Mouse (Mus musculus) hindbrain, embryonic 13.5 days (tissue): ENCODE measurements around the gene Nudc. TPM values are rescaled to one million over a fixed set of nuclear protein-coding genes. Genes with fewer than 3 reads are reported as not detected.

Experiments
- ATAC-seq: fragments of 200-750 bp; cut with Nextera tagmentation; 2 replicates; pipeline ENCODE4 v1.8.0; 2017; ENCODE audit warnings: moderate TSS enrichment; ENCODE audit not compliant: low FRiP score
- H3K27ac ChIP-seq: fragments of 300-500 bp; sonication (generic); 2 replicates; pipeline ENCODE4 v1.5.1; 2015; ENCODE audit warnings: inconsistent platforms, mild to moderate bottlenecking, moderate library complexity
- H3K27me3 ChIP-seq: fragments of 300-500 bp; sonication (generic); 2 replicates; pipeline ENCODE4 v1.6.1; 2015; ENCODE audit warnings: mild to moderate bottlenecking, inconsistent platforms
- H3K36me3 ChIP-seq: fragments of 300-500 bp; sonication (generic); 2 replicates; pipeline ENCODE4 v1.6.1; 2015; ENCODE audit warnings: mild to moderate bottlenecking, inconsistent platforms
- H3K4me1 ChIP-seq: fragments of 300-500 bp; sonication (generic); replicated peaks from 2 replicates; pipeline ENCODE4 v1.6.1; 2015; ENCODE audit warnings: inconsistent platforms
- H3K4me2 ChIP-seq: fragments of 300-500 bp; sonication (generic); 2 replicates; pipeline ENCODE4 v1.6.1; 2015; ENCODE audit warnings: inconsistent platforms, mild to moderate bottlenecking, moderate library complexity
- H3K4me3 ChIP-seq: fragments of 300-500 bp; sonication (generic); 2 replicates; pipeline ENCODE4 v1.5.1; 2015; ENCODE audit warnings: mild to moderate bottlenecking, inconsistent platforms
- H3K9ac ChIP-seq: fragments of 300-500 bp; sonication (generic); 2 replicates; pipeline ENCODE4 v1.6.1; 2015; ENCODE audit warnings: mild to moderate bottlenecking, inconsistent platforms
- H3K9me3 ChIP-seq: fragments of 300-500 bp; sonication (generic); 2 replicates; pipeline ENCODE4 v1.6.1; 2016; ENCODE audit warnings: inconsistent platforms
- WGBS: fragments of 180-500 bp; shearing (Covaris S2); methylation state at CpG from one replicate; pipeline ENCODE4 v1.1.7; 2015; 5-methylcytosine and 5-hydroxymethylcytosine counted together
- polyA plus RNA-seq: library from polyadenylated mRNA; unstranded; fragments of >200 nt; fragmentation: Nextera tagmentation; extraction: Ambion mirVana; gene quantifications from 2 replicates; pipeline ENCODE4 v1.2.1, GENCODE M21; 2015

The Nudc gene
- polyA plus RNA-seq, 1 experiment from 2014 or later, result 265 TPM

- H3K36me3 ChIP-seq, result no peaks in the 10 kb centered on the region
- H3K27ac ChIP-seq, result no peak overlapping the region
- WGBS, result 26% methylated on average over 6 of the region's 6 CpGs
- peaks cover 86% of the 10 kb centered on the region for H3K27me3 ChIP-seq
- ATAC-seq, result no peak
- H3K9me3 ChIP-seq, result no peaks in the 10 kb centered on the region
- peaks cover 32% of the 10 kb centered on the region for H3K4me1 ChIP-seq
- H3K4me2 ChIP-seq, result peak overlapping the region; percentile 98
- H3K9ac ChIP-seq, result peak overlapping the region; percentile 82; the same call in 1 of the 2 replicates
- H3K4me3 ChIP-seq, result peak overlapping the region; percentile 68
These were observed 48.9 kb downstream of the Nudc start for GRCm38 (mm10) chr4:133496738-133497445.

GRCm38 (mm10) chr4:133495711-133496110, 50.1 kb downstream of the Nudc start:
- no peak overlapping the region for H3K9ac ChIP-seq
- H3K4me1 ChIP-seq, result peaks cover 32% of the 10 kb centered on the region
- WGBS, result 39% methylated on average over 7 of the region's 7 CpGs
- no peaks in the 10 kb centered on the region for H3K9me3 ChIP-seq
- H3K4me3 ChIP-seq, result no peak overlapping the region
- no peaks in the 10 kb centered on the region for H3K36me3 ChIP-seq
- H3K4me2 ChIP-seq, result no peak overlapping the region
- ATAC-seq, result no peak
- no peak overlapping the region for H3K27ac ChIP-seq
- peaks cover 74% of the 10 kb centered on the region for H3K27me3 ChIP-seq

GRCm38 (mm10) chr4:133494867-133495266, 50.9 kb downstream of the Nudc start:
- H3K4me3 ChIP-seq, result no peak overlapping the region
- no peak overlapping the region for H3K27ac ChIP-seq
- H3K36me3 ChIP-seq, result no peaks in the 10 kb centered on the region
- peaks cover 32% of the 10 kb centered on the region for H3K4me1 ChIP-seq
- H3K27me3 ChIP-seq, result peaks cover 66% of the 10 kb centered on the region
- ATAC-seq, result no peak
- H3K9me3 ChIP-seq, result no peaks in the 10 kb centered on the region
- H3K9ac ChIP-seq, result no peak overlapping the region
- 68% methylated on average over 4 of the region's 4 CpGs for WGBS
- H3K4me2 ChIP-seq, result no peak overlapping the region

- H3K27me3 ChIP-seq, result peaks cover 62% of the 10 kb centered on the region
These were observed 51.4 kb downstream of the Nudc start for GRCm38 (mm10) chr4:133494432-133494831.

GRCm38 (mm10) chr4:133493895-133494294, 51.9 kb downstream of the Nudc start:
- Histone ChIP-seq H3K4me3 (peak overlapping the region; percentile 26), H3K27ac (no peak overlapping the region), H3K27me3 (peaks cover 56% of the 10 kb centered on the region), H3K4me1 (peaks cover 34% of the 10 kb centered on the region), H3K9ac (no peak overlapping the region), H3K36me3 (no peaks in the 10 kb centered on the region), H3K9me3 (no peaks in the 10 kb centered on the region), H3K4me2 (peak overlapping the region; percentile 52)
- no peak for ATAC-seq
- 25% methylated on average over 10 of the region's 12 CpGs for WGBS

More at GRCm38 (mm10) chr4:133494432-133494831, 51.4 kb downstream of the Nudc start:
- H3K4me1 ChIP-seq, result peaks cover 37% of the 10 kb centered on the region
- no peak overlapping the region for H3K27ac ChIP-seq
- peak overlapping the region; percentile 52 for H3K4me2 ChIP-seq
- H3K9me3 ChIP-seq, result no peaks in the 10 kb centered on the region
- H3K9ac ChIP-seq, result no peak overlapping the region
- peak overlapping the region; percentile 26 for H3K4me3 ChIP-seq
- WGBS, result under 1% methylated on average over 12 of the region's 12 CpGs
- peak; percentile 37; the same call in 1 of the 2 replicates for ATAC-seq
- H3K36me3 ChIP-seq, result no peaks in the 10 kb centered on the region

GRCm38 (mm10) chr4:133491800-133492199, 54.0 kb downstream of the Nudc start:
- H3K27ac ChIP-seq, result no peak overlapping the region
- no peak overlapping the region for H3K4me2 ChIP-seq
- H3K4me3 ChIP-seq, result no peak overlapping the region
- H3K27me3 ChIP-seq, result peaks cover 35% of the 10 kb centered on the region
- peaks cover 15% of the 10 kb centered on the region for H3K4me1 ChIP-seq
- WGBS, result 49% methylated on average over 10 of the region's 10 CpGs
- H3K9ac ChIP-seq, result no peak overlapping the region
- H3K9me3 ChIP-seq, result no peaks in the 10 kb centered on the region
- H3K36me3 ChIP-seq, result no peaks in the 10 kb centered on the region
- ATAC-seq, result no peak

GRCm38 (mm10) chr4:133489489-133490245, 56.1 kb downstream of the Nudc start:
- no peak overlapping the region for H3K4me2 ChIP-seq
- no peak overlapping the region for H3K27ac ChIP-seq
- H3K36me3 ChIP-seq, result no peaks in the 10 kb centered on the region
- no peak for ATAC-seq
- H3K4me3 ChIP-seq, result no peak overlapping the region
- WGBS, result 69% methylated on average over 4 of the region's 4 CpGs
- peaks cover 12% of the 10 kb centered on the region for H3K4me1 ChIP-seq
- peaks cover 25% of the 10 kb centered on the region for H3K27me3 ChIP-seq
- no peak overlapping the region for H3K9ac ChIP-seq
- no peaks in the 10 kb centered on the region for H3K9me3 ChIP-seq

GRCm38 (mm10) chr4:133488619-133489392, 57.0 kb downstream of the Nudc start:
- H3K27me3 ChIP-seq, result peaks cover 25% of the 10 kb centered on the region
- no peaks in the 10 kb centered on the region for H3K9me3 ChIP-seq
- WGBS, result 89% methylated on average over 20 of the region's 20 CpGs
- H3K4me1 ChIP-seq, result peaks cover 15% of the 10 kb centered on the region
- no peak overlapping the region for H3K27ac ChIP-seq
- no peak overlapping the region for H3K4me3 ChIP-seq
- H3K4me2 ChIP-seq, result no peak overlapping the region
- ATAC-seq, result no peak
- H3K36me3 ChIP-seq, result no peaks in the 10 kb centered on the region
- no peak overlapping the region for H3K9ac ChIP-seq

- H3K36me3 ChIP-seq, result no peaks in the 10 kb centered on the region
- no peak overlapping the region for H3K4me3 ChIP-seq
- no peak overlapping the region for H3K4me2 ChIP-seq
- no peaks in the 10 kb centered on the region for H3K9me3 ChIP-seq
- 93% methylated on average over 26 of the region's 26 CpGs for WGBS
- no peak overlapping the region for H3K9ac ChIP-seq
- H3K27me3 ChIP-seq, result peaks cover 35% of the 10 kb centered on the region
- H3K4me1 ChIP-seq, result peaks cover 16% of the 10 kb centered on the region
- H3K27ac ChIP-seq, result no peak overlapping the region
- no peak for ATAC-seq
These were observed 59.0 kb downstream of the Nudc start for GRCm38 (mm10) chr4:133486673-133487357.

GRCm38 (mm10) chr4:133485691-133486425, 59.9 kb downstream of the Nudc start:
- Histone ChIP-seq H3K4me2 (no peak overlapping the region), H3K27me3 (peaks cover 44% of the 10 kb centered on the region), H3K36me3 (no peaks in the 10 kb centered on the region), H3K9ac (no peak overlapping the region), H3K4me3 (no peak overlapping the region), H3K9me3 (no peaks in the 10 kb centered on the region), H3K4me1 (peaks cover 16% of the 10 kb centered on the region), H3K27ac (no peak overlapping the region)
- 84% methylated on average over 28 of the region's 28 CpGs for WGBS
- no peak for ATAC-seq

GRCm38 (mm10) chr4:133484266-133485025, 61.4 kb downstream of the Nudc start:
- Histone ChIP-seq H3K36me3 (no peaks in the 10 kb centered on the region), H3K4me2 (peak overlapping the region; percentile 25), H3K27ac (no peak overlapping the region), H3K9me3 (no peaks in the 10 kb centered on the region), H3K9ac (peak overlapping the region; percentile 56; the same call in 1 of the 2 replicates), H3K4me3 (no peak overlapping the region), H3K4me1 (peaks cover 22% of the 10 kb centered on the region), H3K27me3 (peaks cover 54% of the 10 kb centered on the region)
- 13% methylated on average over 22 of the region's 22 CpGs for WGBS
- ATAC-seq, result no peak
